Mouse (Mus musculus): ENCODE results near the gene Negr1. TPM values are rescaled to one million over a fixed set of nuclear protein-coding genes. Genes with fewer than 3 reads are reported as not detected.

The Negr1 gene
- total RNA-seq, 2 experiments from 2014 or later: 1.7 to 1.9 TPM

- no peak for DNase-seq (ENCODE audit: low spot score in 2 of 2)
Observed at GRCm38 (mm10) chr3:157206752-157207151, 645.2 kb downstream of the Negr1 start.

- DNase-seq (ENCODE audit: low spot score in 2 of 2): no peak
Observed at GRCm38 (mm10) chr3:157208966-157209365, 647.4 kb downstream of the Negr1 start.

- no peak for DNase-seq (ENCODE audit: low spot score in 2 of 2)
Observed at GRCm38 (mm10) chr3:157209386-157209785, 647.8 kb downstream of the Negr1 start.

- DNase-seq (ENCODE audit: low spot score in 2 of 2): no peak
Observed at GRCm38 (mm10) chr3:157215937-157216719, 654.5 kb downstream of the Negr1 start.

GRCm38 (mm10) chr3:157217794-157218193, 656.2 kb downstream of the Negr1 start:
- DNase-seq (ENCODE audit: low spot score in 2 of 2): no peak

GRCm38 (mm10) chr3:157224920-157225319, 663.3 kb downstream of the Negr1 start:
- no peak for DNase-seq (ENCODE audit: low spot score in 2 of 2)

- no peak for DNase-seq (ENCODE audit: low spot score in 2 of 2)
Observed at GRCm38 (mm10) chr3:157232723-157233122, 671.1 kb downstream of the Negr1 start.

GRCm38 (mm10) chr3:157240240-157240639, 678.6 kb downstream of the Negr1 start:
- no peak for DNase-seq (ENCODE audit: low spot score in 2 of 2)

GRCm38 (mm10) chr3:157255446-157255845, 693.9 kb downstream of the Negr1 start:
- DNase-seq (ENCODE audit: low spot score in 2 of 2): no peak

- no peak for DNase-seq (ENCODE audit: low spot score in 2 of 2)
Observed at GRCm38 (mm10) chr3:157255863-157256262, 694.3 kb downstream of the Negr1 start.

- no peak for DNase-seq (ENCODE audit: low spot score in 2 of 2)
Observed at GRCm38 (mm10) chr3:157268742-157269141, 707.1 kb downstream of the Negr1 start.

GRCm38 (mm10) chr3:157272379-157272778, 710.8 kb downstream of the Negr1 start:
- no peak for DNase-seq (ENCODE audit: low spot score in 2 of 2)

- DNase-seq (ENCODE audit: low spot score in 2 of 2): no peak
Observed at GRCm38 (mm10) chr3:157274143-157274542, 712.5 kb downstream of the Negr1 start.

GRCm38 (mm10) chr3:157279717-157280116, 718.1 kb downstream of the Negr1 start:
- DNase-seq (ENCODE audit: low spot score in 2 of 2): no peak

GRCm38 (mm10) chr3:157281259-157281658, 719.7 kb downstream of the Negr1 start:
- no peak for DNase-seq (ENCODE audit: low spot score in 2 of 2)

GRCm38 (mm10) chr3:157291286-157291685, 729.7 kb downstream of the Negr1 start:
- no peak for DNase-seq (ENCODE audit: low spot score in 2 of 2)

GRCm38 (mm10) chr3:157297216-157297615, 735.6 kb downstream of the Negr1 start:
- no peak for DNase-seq (ENCODE audit: low spot score in 2 of 2)

GRCm38 (mm10) chr3:157303430-157304116, 742.0 kb downstream of the Negr1 start:
- no peak for DNase-seq (ENCODE audit: low spot score in 2 of 2)

- no peak for DNase-seq (ENCODE audit: low spot score in 2 of 2)
Observed at GRCm38 (mm10) chr3:157321081-157321573, 759.5 kb downstream of the Negr1 start.

GRCm38 (mm10) chr3:157321834-157322233, 760.2 kb downstream of the Negr1 start:
- no peak for DNase-seq (ENCODE audit: low spot score in 2 of 2)

GRCm38 (mm10) chr3:157334169-157334568, 772.6 kb downstream of the Negr1 start:
- DNase-seq (ENCODE audit: low spot score in 2 of 2): no peak

- no peak for DNase-seq (ENCODE audit: low spot score in 2 of 2)
Observed at GRCm38 (mm10) chr3:157349480-157349879, 787.9 kb downstream of the Negr1 start.

Data from gastrocnemius, postnatal 4 days (tissue).